Comparison of ENCODE assay signal across 13 mouse cellular contexts in the genomic region with DNA sequence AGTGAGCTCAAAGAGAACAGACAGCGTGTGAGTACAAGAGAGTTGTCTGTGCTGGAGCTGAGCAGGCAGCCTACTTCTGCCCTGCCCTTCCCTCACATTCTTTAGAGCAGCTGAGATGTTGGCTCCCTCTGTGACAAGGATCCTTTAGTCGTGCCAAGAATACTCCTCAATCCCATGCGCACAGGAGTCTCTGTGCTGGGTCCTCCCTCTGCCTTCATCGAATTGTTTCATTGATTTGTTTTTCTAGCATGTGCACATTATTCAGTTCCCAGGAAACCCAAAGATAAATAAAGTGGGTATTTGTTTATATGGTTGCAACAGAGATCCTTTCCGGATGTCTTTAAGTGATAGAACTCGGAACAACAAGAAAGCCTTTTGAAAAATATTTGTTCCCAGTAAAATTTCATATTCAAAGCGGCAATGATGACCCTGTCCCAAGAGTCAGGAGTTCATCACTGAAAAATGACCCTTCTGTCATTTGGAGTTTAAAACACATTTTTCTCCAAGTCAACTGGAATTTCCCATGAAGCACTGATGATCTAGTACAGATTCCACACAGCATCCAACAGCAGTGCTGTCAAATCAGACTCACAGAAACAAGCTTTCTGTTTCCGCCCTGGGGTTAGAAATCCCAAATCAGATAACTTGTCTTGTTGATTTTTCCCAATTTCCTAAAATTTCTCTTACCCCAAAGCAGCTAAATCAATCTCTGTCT.
DNase-seq lines count a peak whose midpoint lies in the region; ATAC-seq and TF ChIP-seq lines count a peak whose summit lies in the region.
"Had no signal": no experiment of that assay in that cellular context is flagged by ENCODE, and none has a peak within 500 bp of the region (broad histone marks: within the 10 kb centered on the region; RNA-seq: fewer than 3 reads in every experiment).

No protein-coding gene starts in this region.

- ATAC-seq in forebrain, postnatal 0 days: peak; percentile 47
- no peak for ATAC-seq in forebrain, embryonic 15.5 days (replicated peaks)
- peak; percentile 90 for ATAC-seq in lung, embryonic 14.5 days (ENCODE audit: insufficient read depth)
- peak; percentile 56; the same call in 1 of the 2 replicates for ATAC-seq in stomach, postnatal 0 days (ENCODE audit: low FRiP score, low TSS enrichment)
- ATAC-seq: activated CD4-positive, CD25-positive, alpha-beta regulatory T cell, adult 4 months; forebrain, embryonic 16.5 days had no signal

- H3K4me2 ChIP-seq in forebrain, postnatal 0 days (ENCODE audit: low read depth): no peak overlapping the region
- no peak overlapping the region for H3K4me2 ChIP-seq in forebrain, embryonic 15.5 days (replicated peaks)
- no peak overlapping the region for H3K4me2 ChIP-seq in lung, embryonic 14.5 days
- H3K4me2 ChIP-seq in stomach, postnatal 0 days (replicated peaks; ENCODE audit: low read depth): no peak overlapping the region
- H3K4me2 ChIP-seq: neural tube, embryonic 12.5 days had no signal

- peak; percentile 24 for DNase-seq in forebrain, postnatal 0 days
- DNase-seq in lung, adult 18-20 months: peak; percentile 17 to 41
- no peak for DNase-seq in lung, adult 2 months
- peak; percentile 84 for DNase-seq in lung, embryonic 14.5 days
- no peak for DNase-seq in stomach, postnatal 0 days (ENCODE audit: low spot score)
- DNase-seq in left cerebral cortex, adult 18-20 months (ENCODE audit: low spot score in 2 of 2): no peak
- no peak for DNase-seq in adrenal gland, postnatal 10 days
- DNase-seq: right cerebral cortex, postnatal 25 days; thymus, adult 18-20 months had no signal

- TF ChIP-seq CTCF in forebrain, postnatal 0 days (IDR thresholded peaks at IDR 0.05; ENCODE audit: low read depth): no peak
- TF ChIP-seq CTCF in lung, adult 2 months (IDR thresholded peaks at IDR 0.05; ENCODE audit: insufficient read depth, low read length): no peak
- no peak for TF ChIP-seq CTCF in lung, embryonic 14.5 days (IDR thresholded peaks at IDR 0.05; ENCODE audit: low read depth)
- no peak for TF ChIP-seq CTCF in stomach, postnatal 0 days (IDR thresholded peaks at IDR 0.05; ENCODE audit: low read depth)

- 0 out of 2 replicates have a peak, but pooled peaks cover 2% of the 10 kb centered on the region for H3K4me1 ChIP-seq in forebrain, postnatal 0 days (ENCODE audit: insufficient read depth)
- H3K4me1 ChIP-seq in forebrain, embryonic 15.5 days: no peaks in the 10 kb centered on the region
- peaks cover 8% of the 10 kb centered on the region for H3K4me1 ChIP-seq in lung, adult 2 months (ENCODE audit: control insufficient read depth, insufficient read depth, low read length)
- 0 out of 2 replicates have a peak, but pooled peaks cover 2% of the 10 kb centered on the region for H3K4me1 ChIP-seq in lung, embryonic 14.5 days (ENCODE audit: insufficient read depth)
- no peaks in the 10 kb centered on the region for H3K4me1 ChIP-seq in stomach, postnatal 0 days (replicated peaks; ENCODE audit: control insufficient read depth, insufficient read depth)
- H3K4me1 ChIP-seq: neural tube, embryonic 12.5 days had no signal

- 62% methylated on average over 8 of the region's 8 CpGs for WGBS in forebrain, postnatal 0 days
- WGBS in forebrain, embryonic 15.5 days: 70% methylated on average over 8 of the region's 8 CpGs
- 29% methylated on average over 8 of the region's 8 CpGs for WGBS in lung, adult 2 months
- WGBS in lung, embryonic 14.5 days: 28% methylated on average over 8 of the region's 8 CpGs
- 41% methylated on average over 8 of the region's 8 CpGs for WGBS in stomach, postnatal 0 days

- no peak overlapping the region for H3K9ac ChIP-seq in forebrain, postnatal 0 days
- H3K9ac ChIP-seq in forebrain, embryonic 15.5 days (replicated peaks): no peak overlapping the region
- no peak overlapping the region for H3K9ac ChIP-seq in lung, embryonic 14.5 days
- H3K9ac ChIP-seq in stomach, postnatal 0 days (ENCODE audit: low read length): no peak overlapping the region
- H3K9ac ChIP-seq: neural tube, embryonic 12.5 days had no signal

- no peak overlapping the region for H3K27ac ChIP-seq in forebrain, postnatal 0 days (ENCODE audit: low read depth, low read length)
- H3K27ac ChIP-seq in forebrain, embryonic 15.5 days (replicated peaks): no peak overlapping the region
- peak overlapping the region; percentile 61; the same call in 1 of the 2 replicates for H3K27ac ChIP-seq in lung, embryonic 14.5 days (ENCODE audit: low read depth)
- 0 out of 2 replicates have a peak overlapping the region, but pooled peaks have one; percentile 9 for H3K27ac ChIP-seq in stomach, postnatal 0 days (replicated peaks)
- H3K27ac ChIP-seq: neural tube, embryonic 12.5 days had no signal

- no peaks in the 10 kb centered on the region for H3K27me3 ChIP-seq in forebrain, postnatal 0 days (ENCODE audit: insufficient read depth, low read length)
- H3K27me3 ChIP-seq in forebrain, embryonic 15.5 days: no peaks in the 10 kb centered on the region
- no peaks in the 10 kb centered on the region for H3K27me3 ChIP-seq in lung, embryonic 14.5 days (ENCODE audit: insufficient read depth, low read length)
- H3K27me3 ChIP-seq in stomach, postnatal 0 days (ENCODE audit: control insufficient read depth, insufficient read depth, low read length): no peaks in the 10 kb centered on the region
- H3K27me3 ChIP-seq: neural tube, embryonic 12.5 days had no signal

- H3K9me3 ChIP-seq in forebrain, postnatal 0 days (ENCODE audit: low read length): no peaks in the 10 kb centered on the region
- no peaks in the 10 kb centered on the region for H3K9me3 ChIP-seq in forebrain, embryonic 15.5 days
- H3K9me3 ChIP-seq in lung, embryonic 14.5 days (ENCODE audit: low read depth, low read length): no peaks in the 10 kb centered on the region
- H3K9me3 ChIP-seq in stomach, postnatal 0 days (ENCODE audit: control insufficient read depth, low read length): no peaks in the 10 kb centered on the region
- H3K9me3 ChIP-seq: neural tube, embryonic 12.5 days had no signal

- TF ChIP-seq EP300 in stomach, postnatal 0 days (optimal IDR thresholded peaks at IDR 0.05): no peak

- TF ChIP-seq POLR2A in lung, adult 2 months (IDR thresholded peaks at IDR 0.05; ENCODE audit: borderline replicate concordance, extremely low read depth, low read depth, low read length): no peak

- no peaks in the 10 kb centered on the region for H3K36me3 ChIP-seq in forebrain, postnatal 0 days (ENCODE audit: insufficient read depth)
- H3K36me3 ChIP-seq in forebrain, embryonic 15.5 days: no peaks in the 10 kb centered on the region
- H3K36me3 ChIP-seq in lung, embryonic 14.5 days (ENCODE audit: insufficient read depth): no peaks in the 10 kb centered on the region
- H3K36me3 ChIP-seq in stomach, postnatal 0 days (ENCODE audit: control insufficient read depth, insufficient read depth, low read length): no peaks in the 10 kb centered on the region
- H3K36me3 ChIP-seq: neural tube, embryonic 12.5 days had no signal

- no peak overlapping the region for H3K4me3 ChIP-seq in forebrain, postnatal 0 days (ENCODE audit: low read depth, low read length)
- no peak overlapping the region for H3K4me3 ChIP-seq in forebrain, embryonic 15.5 days
- no peak overlapping the region for H3K4me3 ChIP-seq in lung, adult 2 months (replicated peaks; ENCODE audit: extremely low read depth, low read depth, low read length)
- H3K4me3 ChIP-seq in lung, embryonic 14.5 days (ENCODE audit: low read depth, low read length): no peak overlapping the region
- no peak overlapping the region for H3K4me3 ChIP-seq in stomach, postnatal 0 days (ENCODE audit: low read depth, low read length)
- H3K4me3 ChIP-seq: neural tube, embryonic 12.5 days had no signal

Comparison
In these comparisons a context has a peak if more than half of its experiments do, and no peak if none do; other contexts are left out.
1. DNase-seq: peak in forebrain, postnatal 0 days (single experiment), lung, adult 18-20 months (2 of 2) and lung, embryonic 14.5 days (single experiment); none in lung, adult 2 months (single experiment), stomach, postnatal 0 days (single experiment), left cerebral cortex, adult 18-20 months (0 of 2) and adrenal gland, postnatal 10 days (single experiment).
2. H3K27ac ChIP-seq: peak in lung, embryonic 14.5 days (single experiment) and stomach, postnatal 0 days (single experiment); none in forebrain, postnatal 0 days (single experiment) and forebrain, embryonic 15.5 days (single experiment).